Mouse (Mus musculus): ENCODE data around the gene Ttc7b.

The Ttc7b gene

GRCm38 (mm10) chr12:100380697-100381291, 139.8 kb downstream of the Ttc7b start:
- no peak for DNase-seq (ENCODE audit: low spot score)

DNA sequence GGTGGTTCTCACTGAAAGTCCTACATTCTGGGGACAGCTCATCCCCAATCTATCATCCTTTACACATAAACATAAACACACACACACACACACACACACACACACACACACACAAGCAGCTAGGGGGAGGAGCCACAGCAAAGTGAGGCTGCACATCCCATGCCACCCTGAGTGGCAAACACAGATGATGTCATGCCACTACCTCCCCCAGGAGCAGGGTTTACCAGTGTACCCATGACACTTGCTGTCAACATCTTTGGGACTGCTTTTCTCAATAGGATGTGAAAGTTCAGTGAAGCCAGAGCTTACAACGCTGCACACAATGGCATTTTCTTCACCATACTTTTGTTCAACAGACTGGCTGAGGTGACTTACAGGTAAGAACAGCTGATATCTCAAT, 140.8 kb downstream of the Ttc7b start:
- DNase-seq (ENCODE audit: low spot score) = no peak

DNA sequence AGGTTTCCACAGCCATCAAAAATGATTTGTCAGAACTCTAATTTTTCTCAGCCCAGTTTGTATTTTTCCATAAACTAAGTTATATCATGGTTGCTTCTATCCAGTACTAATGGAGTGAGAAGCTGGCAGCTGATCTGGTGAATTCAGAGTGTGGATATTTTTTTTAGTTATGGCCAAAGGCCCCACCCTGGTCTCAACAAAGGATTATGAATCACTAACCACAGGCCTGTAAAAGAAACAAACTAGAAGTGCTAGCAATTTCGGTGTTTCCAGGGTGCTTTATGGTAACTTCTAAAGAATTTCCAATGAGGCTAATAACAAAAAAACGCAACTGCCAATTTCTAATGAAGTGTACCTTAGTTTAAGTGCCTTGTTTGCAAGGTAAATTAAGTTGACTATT, 142.4 kb downstream of the Ttc7b start:
- DNase-seq (ENCODE audit: low spot score) = no peak

DNA sequence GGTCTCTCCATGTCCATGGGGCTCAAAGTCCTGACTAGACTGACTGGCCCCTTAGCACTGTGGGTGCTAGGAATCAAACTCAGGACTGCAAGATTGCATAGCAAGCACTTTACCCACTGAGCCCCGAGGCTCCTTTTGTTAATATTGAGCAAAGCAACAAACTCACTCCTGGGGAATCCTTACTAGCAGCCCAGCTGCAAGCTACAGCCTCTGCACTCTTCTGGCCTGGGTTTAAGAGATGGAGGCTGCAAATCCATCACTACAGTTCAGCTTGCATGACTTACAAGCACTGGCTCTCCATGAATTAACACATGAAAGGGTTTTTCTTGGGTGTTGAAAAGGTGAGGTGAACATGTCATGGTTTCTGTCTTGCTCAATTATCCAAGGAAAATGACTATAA, 142.8 kb downstream of the Ttc7b start:
- DNase-seq (ENCODE audit: low spot score) = no peak

GRCm38 (mm10) chr12:100375801-100376200, 144.8 kb downstream of the Ttc7b start:
- DNase-seq (ENCODE audit: low spot score) = no peak

GRCm38 (mm10) chr12:100372785-100373184, 147.8 kb downstream of the Ttc7b start:
- no peak for DNase-seq (ENCODE audit: low spot score)

GRCm38 (mm10) chr12:100372015-100372414, 148.6 kb downstream of the Ttc7b start:
- no peak for DNase-seq (ENCODE audit: low spot score)

DNA sequence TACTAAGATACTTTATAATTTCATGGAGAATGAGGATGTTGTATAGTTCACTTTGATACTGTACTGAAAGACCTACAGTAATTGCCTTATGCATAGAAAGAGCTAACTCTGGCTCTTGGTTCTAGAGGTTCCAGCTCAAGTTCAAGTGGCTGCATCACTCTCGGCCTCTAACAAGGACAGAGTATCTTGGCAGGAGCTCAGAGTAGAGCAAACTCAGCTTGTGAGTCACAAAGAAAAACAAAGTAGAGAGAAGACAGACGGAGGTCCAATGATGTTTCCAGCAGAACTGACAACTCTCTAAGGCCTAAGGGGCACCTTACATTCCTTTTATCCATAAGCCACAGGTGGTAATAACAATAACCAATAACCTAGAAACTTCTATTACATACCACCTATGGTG, 150.8 kb downstream of the Ttc7b start:
- no peak for DNase-seq (ENCODE audit: low spot score)

- no peak for DNase-seq (ENCODE audit: low spot score)
Observed at GRCm38 (mm10) chr12:100369220-100369619, 151.4 kb downstream of the Ttc7b start.

GRCm38 (mm10) chr12:100361330-100361729, 159.3 kb downstream of the Ttc7b start:
- DNase-seq (ENCODE audit: low spot score) = no peak

GRCm38 (mm10) chr12:100358040-100358620, 162.5 kb downstream of the Ttc7b start:
- DNase-seq (ENCODE audit: low spot score) = no peak

DNA sequence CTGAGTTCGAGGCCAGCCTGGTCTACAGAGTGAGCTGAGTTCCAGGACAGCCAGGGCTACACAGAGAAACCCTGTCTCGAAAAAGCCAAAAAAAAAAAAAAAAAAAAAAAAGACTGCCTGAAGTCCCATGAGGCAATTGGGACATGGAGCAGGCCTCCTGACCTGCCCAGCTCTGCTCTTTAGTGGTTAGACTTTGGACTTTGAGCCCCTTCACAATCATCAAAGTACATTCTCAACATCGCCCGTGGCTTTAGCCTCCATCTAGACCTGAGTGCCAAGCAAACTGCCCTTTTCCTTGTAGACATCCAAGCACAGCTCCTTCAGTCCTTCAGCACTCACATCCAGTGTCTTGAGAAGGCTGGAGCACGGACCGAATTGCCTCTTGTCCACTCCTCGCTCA, 164.2 kb downstream of the Ttc7b start:
- no peak for DNase-seq (ENCODE audit: low spot score)

DNA sequence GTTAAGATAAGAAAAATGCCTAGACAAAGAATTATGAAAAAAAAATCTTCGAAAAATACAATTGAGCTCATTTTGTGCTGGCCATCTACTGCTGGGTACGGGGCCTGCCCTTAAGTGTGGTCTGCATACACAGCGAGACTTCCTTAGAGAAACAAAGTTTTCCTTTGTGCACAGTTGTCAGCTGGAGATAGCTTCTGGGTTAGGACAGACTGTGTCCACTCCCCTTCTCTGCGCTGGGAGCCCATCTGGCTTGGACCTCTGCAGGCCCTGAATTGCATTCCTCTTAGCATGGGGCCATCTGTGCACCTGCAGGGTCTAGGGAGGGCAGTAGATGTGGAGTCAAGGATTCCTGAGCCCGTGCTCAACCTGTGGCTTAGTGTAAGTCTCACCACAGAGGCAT, 165.1 kb downstream of the Ttc7b start:
- DNase-seq (ENCODE audit: low spot score) = no peak

DNA sequence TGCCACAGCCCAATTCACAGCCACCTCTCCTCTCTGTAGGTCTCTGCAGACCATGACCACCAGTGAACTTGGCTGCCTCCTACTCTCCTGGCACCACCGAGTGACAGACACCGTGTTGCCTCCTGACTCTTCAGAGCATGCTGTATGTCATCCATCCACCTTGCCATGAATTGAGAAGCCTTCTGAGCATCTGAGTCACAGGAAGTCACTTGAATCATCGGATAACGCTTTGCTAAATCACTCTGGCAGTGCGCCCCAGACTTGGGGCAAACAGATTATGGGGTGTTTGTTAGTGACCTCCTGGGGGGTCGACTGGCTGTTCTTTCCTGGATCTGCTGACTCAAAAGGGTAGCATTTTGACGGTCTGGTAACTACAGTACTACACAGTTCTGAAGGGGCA, 166.7 kb downstream of the Ttc7b start:
- DNase-seq (ENCODE audit: low spot score) = no peak

DNA sequence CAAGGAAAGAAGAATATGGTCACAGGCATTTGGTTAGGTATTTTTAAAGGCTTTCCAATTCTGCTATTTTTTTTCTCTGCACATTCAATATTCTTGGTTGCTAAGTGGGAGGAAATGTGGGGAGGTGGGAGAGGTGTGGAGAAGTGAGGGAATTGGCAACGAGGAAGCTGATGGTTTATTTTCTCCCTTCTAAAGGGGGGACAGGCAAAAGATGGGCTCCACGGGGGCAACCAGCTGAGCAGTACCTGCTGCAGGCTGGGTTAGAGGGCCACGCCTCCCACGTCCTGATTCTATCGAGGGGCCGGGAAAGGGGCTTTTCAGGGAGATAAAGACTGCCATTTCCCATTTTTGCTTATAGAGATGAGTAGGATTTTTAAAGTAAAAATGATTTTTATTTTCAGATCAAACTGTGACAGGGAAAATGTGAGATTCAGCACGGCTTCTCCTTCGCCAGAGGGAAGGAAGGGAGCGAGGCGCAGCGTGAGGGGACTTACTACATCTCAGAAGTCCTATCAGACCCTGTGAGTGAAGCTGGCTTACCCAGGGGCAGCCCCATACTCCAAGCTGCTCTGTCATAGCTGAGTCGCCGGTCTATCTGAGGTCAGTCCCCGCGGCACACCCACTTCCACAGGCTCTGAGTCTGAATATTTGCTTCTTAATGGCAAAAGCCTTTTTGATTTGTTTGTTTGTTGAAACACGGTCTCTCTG, 167.4 kb downstream of the Ttc7b start:
- no peak for DNase-seq (ENCODE audit: low spot score)

DNA sequence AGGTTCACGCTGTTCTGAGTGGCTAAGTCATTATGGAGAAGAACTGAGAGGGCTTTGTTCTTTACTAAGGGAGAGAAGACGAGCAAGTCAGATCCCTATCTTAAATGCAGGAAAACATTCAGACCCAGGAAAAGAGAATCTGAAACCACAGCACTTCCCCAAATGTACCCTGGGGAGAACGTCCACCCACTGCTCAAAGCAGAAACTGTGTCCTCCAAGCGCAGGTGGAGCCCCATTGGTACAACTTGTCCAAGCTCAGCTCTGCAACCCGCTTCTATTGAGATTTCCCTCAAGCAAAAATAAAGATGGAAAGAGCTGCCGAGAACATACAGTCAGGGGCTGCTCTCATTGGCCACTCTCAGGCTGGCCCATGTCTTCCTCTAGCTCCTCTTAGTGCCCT, 168.5 kb downstream of the Ttc7b start:
- DNase-seq (ENCODE audit: low spot score) = no peak

DNA sequence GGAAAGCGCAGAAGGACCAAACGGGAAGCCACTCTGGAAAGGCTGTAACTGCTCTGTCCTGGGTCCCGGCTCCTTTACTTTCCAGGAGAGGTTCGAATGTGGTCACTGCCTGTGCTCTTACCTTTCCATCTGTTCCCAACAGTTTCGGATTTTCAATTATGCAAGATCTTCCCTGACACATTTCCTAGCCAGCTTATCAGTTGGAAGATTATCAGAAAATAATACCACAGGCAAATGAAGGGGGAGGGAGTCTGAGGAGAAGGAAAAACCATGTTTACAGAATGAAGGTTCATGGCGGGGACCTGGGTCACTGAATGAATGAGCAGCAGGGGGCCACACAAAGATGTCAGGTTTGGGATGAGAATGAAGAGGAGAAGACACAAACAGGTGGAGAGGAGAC, 177.1 kb downstream of the Ttc7b start:
- DNase-seq (ENCODE audit: low spot score) = no peak

GRCm38 (mm10) chr12:100341614-100342013, 179.0 kb downstream of the Ttc7b start:
- no peak for DNase-seq (ENCODE audit: low spot score)

- DNase-seq (ENCODE audit: low spot score) = no peak
Observed at GRCm38 (mm10) chr12:100340901-100341460, 179.6 kb downstream of the Ttc7b start.

DNA sequence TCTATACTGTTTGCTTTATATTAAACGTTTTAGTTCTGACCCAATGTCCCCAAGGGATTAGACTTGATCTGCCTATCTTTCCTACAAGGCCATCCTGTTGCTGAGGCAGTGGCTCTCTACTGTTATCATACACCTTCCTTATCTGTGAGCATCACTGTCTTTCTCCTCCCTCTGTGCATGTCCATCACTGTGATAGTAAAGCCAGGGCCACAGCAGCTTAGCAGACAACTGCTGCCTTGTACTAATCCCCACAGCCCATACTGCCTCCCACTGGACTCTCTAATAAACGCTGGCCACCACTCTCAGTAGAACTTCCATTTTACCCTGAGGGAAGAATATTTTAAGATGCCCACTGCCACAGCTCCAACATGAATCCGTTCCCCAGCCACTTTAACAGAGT, 182.6 kb downstream of the Ttc7b start:
- no peak for DNase-seq (ENCODE audit: low spot score)

GRCm38 (mm10) chr12:100337351-100338018, 183.1 kb downstream of the Ttc7b start:
- DNase-seq (ENCODE audit: low spot score) = no peak

DNA sequence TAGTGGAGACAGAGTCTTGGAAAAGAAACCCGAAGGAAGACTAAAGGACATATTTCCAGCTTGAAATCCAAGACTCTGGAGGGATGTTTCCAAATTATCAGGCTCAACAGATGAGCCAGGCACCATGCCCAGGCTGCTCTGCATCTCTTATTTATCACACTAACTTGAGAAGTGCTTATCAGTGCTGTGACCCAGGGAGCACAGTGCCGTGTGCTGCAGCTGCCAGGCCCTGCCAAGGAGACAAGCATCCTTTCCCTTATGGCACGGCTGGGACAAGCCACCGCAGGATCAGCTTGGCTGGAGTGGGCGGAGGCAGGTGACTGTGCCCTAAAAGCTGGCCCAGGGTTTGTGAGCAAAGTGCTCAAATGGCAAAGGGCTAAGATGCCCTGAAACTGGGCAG, 184.4 kb downstream of the Ttc7b start:
- no peak for DNase-seq (ENCODE audit: low spot score)

DNA sequence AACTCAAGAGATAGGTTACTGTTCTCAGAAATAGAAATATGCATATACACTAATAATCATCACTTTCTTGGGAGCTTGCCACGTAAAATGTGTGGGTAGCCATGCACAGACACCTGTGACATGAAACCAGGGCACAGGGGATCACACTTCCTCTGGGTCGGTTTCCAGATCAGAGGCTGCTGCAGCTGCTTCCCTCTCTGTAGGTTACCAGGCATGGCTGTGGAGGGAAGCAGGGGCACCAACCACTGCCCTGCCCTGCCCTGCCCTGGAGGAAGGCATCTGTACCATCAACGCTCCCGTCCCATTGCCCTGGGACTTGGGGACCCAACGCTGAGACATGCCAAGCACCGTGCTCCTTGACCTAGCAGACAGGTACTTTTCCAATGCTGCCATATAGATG, 188.8 kb downstream of the Ttc7b start:
- DNase-seq (ENCODE audit: low spot score) = no peak
